Mouse (Mus musculus): ENCODE results near the gene Ankrd42.
A peak's percentile ranks its signal among the peaks of the same experiment; 100 is the strongest.

The Ankrd42 gene

DNA sequence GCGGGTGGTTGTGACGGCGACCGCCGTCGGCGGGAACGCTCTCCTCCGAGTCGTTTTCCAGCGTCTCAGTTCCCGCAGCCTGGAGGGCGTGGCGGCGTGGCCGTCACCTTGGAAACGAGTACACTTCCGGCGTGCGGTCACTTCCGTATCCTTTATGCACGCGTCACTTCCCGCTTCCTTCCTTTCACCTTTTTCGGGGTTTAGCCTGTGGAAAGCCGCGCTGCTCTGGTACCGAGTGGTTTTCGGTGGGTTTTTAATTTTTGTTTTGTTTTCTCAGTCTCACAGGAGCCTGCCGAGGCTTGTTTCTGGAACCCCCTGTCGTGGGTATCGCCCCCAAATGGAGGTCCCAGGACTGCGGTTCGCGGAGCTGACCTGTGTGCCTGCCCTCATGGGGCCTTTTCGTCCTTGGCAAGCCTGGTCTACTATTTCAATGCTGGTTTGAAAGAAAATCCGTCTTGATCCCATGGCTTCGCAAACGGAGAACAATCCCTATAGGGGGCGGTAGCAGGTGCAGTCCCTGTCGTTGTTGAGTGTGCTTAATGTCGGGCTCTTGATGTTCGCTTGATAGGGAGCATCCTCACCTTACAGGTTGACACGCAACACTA is at the start of gene Ankrd42:
TSS of gene Ankrd42 (minus strand) at position 122 of the 605 bp plus-strand sequence.
- DNase-seq, result peak; percentile 96

DNA sequence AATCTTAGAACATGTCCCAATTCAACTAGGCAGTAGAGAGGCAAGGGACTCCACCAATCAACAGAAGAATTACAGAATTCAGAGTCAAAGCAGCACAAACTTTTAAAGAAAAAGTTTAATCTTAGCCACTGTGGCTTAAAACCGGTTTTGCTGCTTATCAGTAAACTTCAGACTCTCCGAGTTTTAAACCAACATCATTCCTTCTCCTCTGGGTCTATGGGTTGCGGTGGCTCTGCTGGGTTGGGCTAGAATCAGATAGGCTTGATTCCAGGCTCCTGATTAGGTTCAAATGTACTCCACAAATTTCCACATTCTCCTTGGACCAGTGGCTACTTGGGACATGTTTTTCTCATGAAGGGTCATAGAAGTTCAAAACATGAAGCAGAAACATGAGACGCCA is 40.4 kb upstream of the Ankrd42 start:
- no peak for DNase-seq

DNA sequence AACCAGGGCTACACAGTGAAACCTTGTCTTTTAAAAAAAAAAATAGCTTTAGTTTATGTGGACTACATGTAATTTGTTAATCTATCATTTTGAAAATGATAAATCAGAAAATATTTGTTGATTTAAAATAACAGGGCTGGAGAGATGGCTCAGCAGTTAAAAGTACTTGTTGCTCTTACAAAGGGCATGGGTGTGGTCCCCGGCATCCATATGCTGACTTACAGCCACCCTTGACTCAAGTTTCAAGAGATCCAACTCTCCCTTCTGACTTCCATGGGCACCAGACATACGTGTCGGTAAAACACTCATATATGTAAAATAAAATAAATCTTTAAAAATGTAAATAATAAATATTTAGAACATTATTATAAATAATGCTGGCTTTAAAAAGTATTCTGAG is 38.2 kb upstream of the Ankrd42 start:
- no peak for DNase-seq

DNA sequence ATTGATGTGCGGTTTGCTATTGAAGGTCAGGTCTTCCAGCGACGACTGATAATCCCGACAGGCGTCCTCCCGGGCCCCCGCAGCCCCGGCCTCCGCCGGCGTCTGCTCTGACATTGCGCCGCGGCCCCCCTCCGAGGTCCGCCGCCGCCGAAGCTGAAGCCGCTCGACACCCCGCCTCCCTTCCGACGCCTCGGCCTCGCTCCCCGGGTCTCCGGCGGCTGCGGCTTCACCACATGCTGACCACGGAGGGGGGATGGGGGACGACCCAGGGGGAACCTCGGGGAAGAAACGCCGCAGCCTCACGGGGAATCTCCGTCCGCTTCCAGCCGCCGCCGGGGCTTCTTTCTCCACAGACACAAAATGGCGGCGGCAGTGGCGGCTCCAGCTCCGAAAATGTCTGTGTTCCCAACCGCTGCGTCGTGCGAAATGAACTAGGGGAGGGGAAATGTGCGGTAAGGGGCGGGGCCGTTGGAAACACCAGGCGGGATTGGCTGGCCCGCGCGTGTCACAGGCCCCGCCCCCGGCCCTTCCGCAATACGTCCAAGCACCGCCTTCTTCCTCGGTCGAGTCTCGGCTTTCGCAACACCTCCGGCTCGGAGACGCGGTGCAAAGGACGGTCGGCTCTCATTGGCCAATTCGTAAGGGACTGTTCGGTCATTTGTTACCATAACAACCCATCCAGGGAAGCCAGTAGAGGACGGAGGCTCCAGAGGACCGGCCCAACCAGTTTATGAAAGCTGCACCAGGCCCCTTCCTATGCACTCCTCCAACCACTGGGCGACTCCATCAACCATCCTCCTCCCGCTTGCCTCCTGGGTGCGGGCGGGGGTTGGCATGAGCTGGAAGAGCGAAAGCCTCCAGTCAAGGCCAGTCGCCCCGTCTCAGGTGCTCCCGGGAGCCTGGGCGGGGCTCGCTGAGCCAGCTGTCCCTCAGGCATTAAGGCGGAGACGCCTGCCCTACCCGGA is 32.8 kb upstream of the Ankrd42 start, which contains the start of gene Pcf11:
TSS of gene Pcf11 (minus strand) at position 428 of the 965 bp plus-strand sequence.
- DNase-seq, result peak; percentile 98 to 99

- DNase-seq, result peak; percentile 64 to 77
Measured at GRCm38 (mm10) chr7:92668791-92669506, 32.0 kb upstream of the Ankrd42 start.

DNA sequence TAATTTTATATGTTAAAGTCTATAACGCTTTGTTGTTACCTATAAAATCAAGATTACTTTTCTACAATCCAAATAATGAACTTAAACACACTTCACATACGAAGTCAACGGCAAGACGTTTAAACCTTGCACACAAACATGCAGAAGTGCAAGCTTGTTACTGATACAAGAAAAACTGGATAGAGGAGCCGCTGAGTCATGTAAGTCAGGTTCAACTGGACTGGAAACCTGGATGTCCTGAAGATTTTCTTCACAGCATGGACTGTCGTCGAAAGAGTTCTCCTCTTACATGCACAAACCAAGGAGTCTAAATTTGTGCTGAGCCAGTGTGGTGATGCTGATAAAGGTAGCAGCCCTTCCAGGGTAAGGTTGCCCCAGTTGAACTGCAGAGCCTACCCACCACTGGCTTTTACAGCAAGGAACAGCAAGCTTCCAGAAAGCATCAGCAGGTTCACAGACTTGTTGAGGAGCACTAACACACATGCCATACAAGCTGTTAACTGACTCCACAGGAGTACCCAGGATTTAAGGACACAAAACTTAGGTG is 29.4 kb upstream of the Ankrd42 start:
- DNase-seq, result no peak

GRCm38 (mm10) chr7:92658050-92658449 is 21.1 kb upstream of the Ankrd42 start:
- no peak for DNase-seq

- DNase-seq, result no peak
Measured at GRCm38 (mm10) chr7:92656386-92656785, 19.4 kb upstream of the Ankrd42 start.

DNA sequence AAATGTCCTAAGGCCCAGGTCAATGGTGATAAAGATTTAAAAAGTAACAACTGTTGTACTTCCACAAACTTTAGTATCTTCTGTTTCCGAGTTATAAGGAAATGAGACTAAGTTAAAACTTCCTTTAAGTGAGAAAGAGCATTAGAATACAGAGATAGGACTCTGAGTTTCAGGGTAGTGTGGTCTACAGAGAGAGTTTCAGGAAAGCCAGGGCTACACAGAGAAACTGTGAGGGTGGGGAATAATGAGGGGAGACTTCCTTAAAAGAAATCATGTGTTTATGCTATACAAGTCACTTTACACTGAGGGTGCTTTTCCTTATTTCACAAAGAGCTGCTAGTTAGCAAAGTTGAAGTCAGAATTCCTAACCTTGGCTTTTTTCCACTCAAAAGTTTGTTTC is 16.4 kb upstream of the Ankrd42 start:
- no peak for DNase-seq

DNA sequence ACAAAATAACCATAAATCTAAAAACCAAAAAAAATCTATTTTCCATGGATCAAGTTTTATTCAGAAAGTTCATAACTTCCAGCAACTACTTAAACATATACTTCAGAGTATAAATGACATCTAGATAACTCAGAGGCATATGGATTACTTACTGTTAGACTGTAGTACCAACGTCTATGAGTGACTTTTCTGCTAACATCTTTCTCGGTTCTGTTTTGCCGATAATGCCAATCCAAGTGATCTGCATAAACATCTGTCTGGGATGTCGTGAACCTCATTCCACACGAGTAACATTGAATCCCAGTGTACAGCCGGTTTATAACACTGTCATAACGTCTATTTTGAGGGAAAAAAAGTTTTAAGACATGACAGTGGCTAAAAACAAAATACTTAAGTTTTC is 10.8 kb upstream of the Ankrd42 start:
- no peak for DNase-seq

DNA sequence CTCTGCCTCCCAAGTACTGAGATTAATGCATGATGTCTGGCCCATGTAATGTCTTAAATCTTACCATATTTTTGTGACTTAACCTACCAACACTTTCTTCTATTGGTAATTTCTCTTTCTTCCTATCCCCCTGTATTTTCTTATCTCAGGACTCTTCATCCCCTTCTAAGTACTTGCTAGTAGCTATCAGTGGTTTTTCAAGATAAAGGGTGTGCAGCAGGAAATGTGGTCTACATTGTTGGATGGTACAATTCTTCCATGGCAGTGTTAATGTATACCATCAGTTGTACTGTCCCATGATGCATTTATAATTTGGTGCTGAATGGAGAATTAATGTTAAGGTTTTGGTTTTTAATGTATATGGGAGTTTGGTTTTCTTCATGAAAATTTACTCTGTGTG is 5.4 kb upstream of the Ankrd42 start:
- DNase-seq, result no peak

GRCm38 (mm10) chr7:92638050-92638449 is 1.1 kb upstream of the Ankrd42 start:
- no peak for DNase-seq

- peak in 1 of 2 experiments; percentile 3 for DNase-seq
Measured at GRCm38 (mm10) chr7:92636295-92637011, 489 bp downstream of the Ankrd42 start.

DNA sequence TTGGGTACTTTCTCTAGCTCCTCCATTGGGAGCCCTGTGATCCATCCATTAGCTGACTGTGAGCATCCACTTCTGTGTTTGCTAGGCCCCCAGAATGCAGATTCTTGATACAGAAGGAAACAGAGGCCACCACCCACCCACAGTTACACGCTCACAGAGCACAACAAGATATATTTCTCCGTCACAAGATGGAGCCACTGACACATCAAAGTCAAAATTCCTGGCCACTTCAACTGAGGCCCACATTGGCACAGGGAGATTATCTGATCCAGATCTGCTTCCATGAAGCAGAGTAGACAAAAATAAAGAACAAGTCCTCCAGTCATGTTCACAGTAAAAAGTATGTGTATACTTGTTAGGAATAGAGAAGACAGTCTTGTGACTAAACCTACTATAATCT is 6.8 kb downstream of the Ankrd42 start:
- DNase-seq, result peak; percentile 7 to 29

GRCm38 (mm10) chr7:92624488-92624887 is 12.5 kb downstream of the Ankrd42 start:
- no peak for DNase-seq

- no peak for DNase-seq
Measured at GRCm38 (mm10) chr7:92610830-92611229, 26.1 kb downstream of the Ankrd42 start.

DNA sequence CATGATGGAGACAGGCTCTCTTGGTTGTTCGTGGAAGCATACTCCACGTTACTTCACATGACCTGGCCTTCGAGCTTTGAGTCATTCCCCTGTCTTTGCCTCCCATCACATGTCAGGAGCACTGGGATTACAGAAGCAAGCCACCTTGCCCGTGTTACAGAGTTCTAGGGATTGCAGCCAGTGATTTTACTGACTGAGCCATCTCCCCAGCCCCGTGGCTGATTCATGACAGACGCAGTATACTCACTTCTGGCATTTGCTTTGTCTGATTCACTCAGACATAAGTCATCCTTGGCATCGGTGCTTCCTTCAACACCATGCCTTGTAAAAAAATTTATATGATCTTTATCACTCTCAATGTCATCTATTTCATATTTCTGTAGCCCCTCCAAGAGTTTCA is 32.0 kb downstream of the Ankrd42 start:
- DNase-seq, result no peak

- no peak for DNase-seq
Measured at GRCm38 (mm10) chr7:92590842-92591241, 46.1 kb downstream of the Ankrd42 start.

DNA sequence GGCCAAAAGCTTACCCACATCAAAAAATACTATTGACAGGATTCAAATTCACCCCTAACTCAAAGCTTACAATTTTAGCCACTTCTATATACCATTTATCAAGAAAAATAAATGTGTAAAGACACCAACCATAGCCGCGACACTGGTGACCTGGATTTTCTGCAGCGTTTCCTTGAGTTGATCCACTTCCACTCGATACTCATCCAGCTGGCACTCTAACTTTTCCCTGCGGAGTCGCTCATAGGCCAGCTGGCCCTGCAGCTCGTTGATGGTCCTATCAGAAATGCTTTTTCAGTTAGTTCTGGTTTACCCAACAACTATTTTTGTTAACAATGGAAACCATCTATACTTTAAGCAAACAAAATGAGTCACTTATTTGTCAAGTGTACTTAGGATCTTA is 47.0 kb downstream of the Ankrd42 start:
- DNase-seq, result peak in 1 of 2 experiments; percentile 3

DNA sequence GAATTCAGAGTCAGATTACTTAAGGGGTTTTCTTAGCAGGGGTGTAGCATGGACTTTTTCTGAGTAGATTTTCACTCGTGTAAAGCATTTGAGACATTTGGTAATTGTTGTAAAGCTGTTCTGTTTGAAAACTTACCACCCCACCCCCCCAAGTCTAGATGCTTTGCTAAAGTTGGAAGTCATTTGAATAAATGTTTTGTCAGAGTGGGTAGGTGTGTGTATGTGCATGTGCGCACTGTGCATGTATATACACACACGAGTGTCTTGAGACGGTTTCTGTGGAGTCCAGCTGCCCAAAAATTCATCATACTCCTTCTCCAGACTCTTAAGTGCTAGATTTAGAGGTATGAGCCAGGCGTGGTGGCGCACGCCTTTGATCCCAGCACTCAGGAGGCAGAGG is 53.4 kb downstream of the Ankrd42 start:
- DNase-seq, result no peak

- no peak for DNase-seq
Measured at GRCm38 (mm10) chr7:92580491-92581207, 56.3 kb downstream of the Ankrd42 start.

- DNase-seq, result no peak
Measured at GRCm38 (mm10) chr7:92566775-92567174, 70.2 kb downstream of the Ankrd42 start.

All from kidney, postnatal 4 days (tissue).